Comparison of ENCODE assay signal across 8 mouse cellular contexts in the genomic region with DNA sequence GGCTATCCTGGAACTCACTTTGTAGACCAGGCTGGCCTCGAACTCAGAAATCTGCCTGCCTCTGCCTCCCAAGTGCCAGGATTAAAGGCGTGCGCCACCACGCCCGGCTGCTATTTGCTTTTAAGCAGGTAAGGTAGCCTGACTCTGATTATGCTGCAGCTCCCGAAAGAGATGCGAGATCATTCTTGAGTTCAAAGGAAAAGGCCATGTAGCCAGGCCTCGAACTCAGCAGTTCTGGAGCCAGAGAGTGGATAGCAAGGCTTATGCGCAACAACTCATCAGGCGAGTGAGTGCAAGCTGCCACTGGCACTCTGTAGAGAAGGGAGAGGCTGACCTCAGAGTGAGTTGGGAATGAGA. TPM values are rescaled to one million over a fixed set of nuclear protein-coding genes. Genes with fewer than 3 reads are reported as not detected.
DNase-seq lines count a peak whose midpoint lies in the region; ATAC-seq and TF ChIP-seq lines count a peak whose summit lies in the region.

No protein-coding gene starts in this region.

- no peaks in the 10 kb centered on the region for H3K27me3 ChIP-seq in kidney, embryonic 16.5 days (ENCODE audit: insufficient read depth, low read length)
- peaks cover 16% of the 10 kb centered on the region for H3K27me3 ChIP-seq in embryonic facial prominence, embryonic 11.5 days (ENCODE audit: control insufficient read depth, insufficient read depth, low read length)
- H3K27me3 ChIP-seq in hindbrain, postnatal 0 days (ENCODE audit: insufficient read depth, low read length) = no peaks in the 10 kb centered on the region
- no peaks in the 10 kb centered on the region for H3K27me3 ChIP-seq in myocyte (ENCODE audit: control insufficient read depth, insufficient read depth, insufficient read length)

- H3K4me1 ChIP-seq in kidney, embryonic 16.5 days (ENCODE audit: insufficient read depth, low read length) = peaks cover 33% of the 10 kb centered on the region
- H3K4me1 ChIP-seq in embryonic facial prominence, embryonic 11.5 days (ENCODE audit: control insufficient read depth, insufficient read depth, low read length) = peaks cover 2% of the 10 kb centered on the region; the same call in 1 of the 2 replicates
- H3K4me1 ChIP-seq in hindbrain, postnatal 0 days (ENCODE audit: insufficient read depth, low read length) = peaks cover 26% of the 10 kb centered on the region

- peaks cover 37% of the 10 kb centered on the region for H3K79me2 ChIP-seq in myocyte (ENCODE audit: control insufficient read depth, insufficient read depth)

- no peak for ATAC-seq in kidney, embryonic 16.5 days (ENCODE audit: low FRiP score, low TSS enrichment)
- ATAC-seq in embryonic facial prominence, embryonic 11.5 days (replicated peaks; ENCODE audit: insufficient number of reproducible peaks, low FRiP score, low TSS enrichment, low read depth) = no peak
- ATAC-seq in hindbrain, postnatal 0 days = no peak

- DNase-seq in kidney, postnatal 14 days = no peak
- DNase-seq in embryonic facial prominence, embryonic 11.5 days (ENCODE audit: low spot score) = no peak
- DNase-seq in hindbrain, postnatal 0 days (ENCODE audit: low spot score) = no peak
- DNase-seq in left cerebral cortex, postnatal 36 days (ENCODE audit: low spot score in 2 of 2) = no peak
- no peak for DNase-seq in retina, embryonic 14.5 days (ENCODE audit: low spot score)
- no peak for DNase-seq in spleen, postnatal 4 days (ENCODE audit: low spot score in 2 of 2)

- TF ChIP-seq POLR2A in myocyte (IDR thresholded peaks at IDR 0.05; ENCODE audit: insufficient read length, low read depth) = no peak

- no peaks in the 10 kb centered on the region for H3K9me3 ChIP-seq in kidney, embryonic 16.5 days (ENCODE audit: low read length)
- no peaks in the 10 kb centered on the region for H3K9me3 ChIP-seq in embryonic facial prominence, embryonic 11.5 days (replicated peaks; ENCODE audit: control insufficient read depth, low read length)
- H3K9me3 ChIP-seq in hindbrain, postnatal 0 days (ENCODE audit: low read length) = no peaks in the 10 kb centered on the region

- peak overlapping the region; percentile 70 for H3K4me3 ChIP-seq in kidney, embryonic 16.5 days (ENCODE audit: low read length)
- H3K4me3 ChIP-seq in embryonic facial prominence, embryonic 11.5 days (ENCODE audit: low read depth, low read length) = peak overlapping the region; percentile 54
- peak overlapping the region; percentile 56 for H3K4me3 ChIP-seq in hindbrain, postnatal 0 days (ENCODE audit: low read length)
- H3K4me3 ChIP-seq in myocyte = peak overlapping the region; percentile 86

- no peak for TF ChIP-seq CTCF in hindbrain, postnatal 0 days (IDR thresholded peaks at IDR 0.05; ENCODE audit: low read depth)

- H3K36me3 ChIP-seq in kidney, embryonic 16.5 days (ENCODE audit: insufficient read depth, low read length) = no peaks in the 10 kb centered on the region
- H3K36me3 ChIP-seq in embryonic facial prominence, embryonic 11.5 days (replicated peaks; ENCODE audit: control insufficient read depth, insufficient read depth, low read depth, low read length) = no peaks in the 10 kb centered on the region
- H3K36me3 ChIP-seq in hindbrain, postnatal 0 days (ENCODE audit: insufficient read depth, low read length) = no peaks in the 10 kb centered on the region
- no peaks in the 10 kb centered on the region for H3K36me3 ChIP-seq in myocyte (ENCODE audit: control insufficient read depth, insufficient read depth)

- WGBS in kidney, embryonic 16.5 days = 80% methylated on average over 10 of the region's 10 CpGs
- 84% methylated on average over 10 of the region's 10 CpGs for WGBS in embryonic facial prominence, embryonic 11.5 days
- 87% methylated on average over 10 of the region's 10 CpGs for WGBS in hindbrain, postnatal 0 days

- intact Hi-C loops in left cerebral cortex, postnatal 36 days (cut with DNase I) = no loop called here

- peak overlapping the region; percentile 70 for H3K4me2 ChIP-seq in kidney, embryonic 16.5 days (replicated peaks; ENCODE audit: low read depth, low read length)
- peak overlapping the region; percentile 58 for H3K4me2 ChIP-seq in embryonic facial prominence, embryonic 11.5 days (ENCODE audit: low read depth, low read length)
- H3K4me2 ChIP-seq in hindbrain, postnatal 0 days (ENCODE audit: low read depth, low read length) = peak overlapping the region; percentile 72
- peak overlapping the region; percentile 96 for H3K4me2 ChIP-seq in myocyte (ENCODE audit: low read depth)

- H3ac ChIP-seq in myocyte (ENCODE audit: control insufficient read depth, insufficient read length) = no peak overlapping the region

- peak overlapping the region; percentile 85 for H3K27ac ChIP-seq in kidney, embryonic 16.5 days (ENCODE audit: low read length)
- H3K27ac ChIP-seq in embryonic facial prominence, embryonic 11.5 days (replicated peaks; ENCODE audit: low read depth, low read length) = no peak overlapping the region
- peak overlapping the region; percentile 94 for H3K27ac ChIP-seq in hindbrain, postnatal 0 days

- peak overlapping the region; percentile 46 for H3K9ac ChIP-seq in kidney, embryonic 16.5 days (replicated peaks; ENCODE audit: low read length)
- 0 out of 2 replicates have a peak overlapping the region, but pooled peaks have one; percentile 32 for H3K9ac ChIP-seq in embryonic facial prominence, embryonic 11.5 days (replicated peaks; ENCODE audit: low read length)
- H3K9ac ChIP-seq in hindbrain, postnatal 0 days (replicated peaks; ENCODE audit: low read length) = peak overlapping the region; percentile 61; the same call in 1 of the 2 replicates

TF ChIP-seq in myocyte, 11 proteins besides CTCF, POLR2A, EP300 and RAD21:
- TF ChIP-seq SRF (IDR thresholded peaks at IDR 0.05; ENCODE audit: control insufficient read depth, insufficient read length, low read depth) = no peak
- no peak for TF ChIP-seq TCF12 (IDR thresholded peaks at IDR 0.05; ENCODE audit: insufficient read depth, poor library complexity, severe bottlenecking)
- TF ChIP-seq TCF3 (IDR thresholded peaks at IDR 0.05; ENCODE audit: insufficient read length, low read depth) = no peak
- no peak for TF ChIP-seq REST (IDR thresholded peaks at IDR 0.05; ENCODE audit: insufficient read depth, insufficient read length)
- no peak for TF ChIP-seq MYOG (IDR thresholded peaks at IDR 0.05; ENCODE audit: control insufficient read depth in 1 of 3, insufficient read depth in 1 of 3, insufficient read length in 2 of 3, low read depth in 2 of 3)
- no peak for TF ChIP-seq MAX (IDR thresholded peaks at IDR 0.05; ENCODE audit: low read depth)
- TF ChIP-seq E2F4 (IDR thresholded peaks at IDR 0.05; ENCODE audit: insufficient read depth) = no peak

RNA-seq across cellular contexts. Expression of a gene that starts 0.7 kb away (rescaled TPM):
- polyA plus RNA-seq in kidney, embryonic 16.5 days (2015; fragmentation: Nextera tagmentation; extraction: Ambion mirVana) = 154 and 155 TPM in 2 replicates
- polyA plus RNA-seq in embryonic facial prominence, embryonic 11.5 days (2014; fragmentation: Nextera tagmentation; extraction: Ambion mirVana) = 117 and 118 TPM in 2 replicates
- 15.0 and 17.0 TPM in 2 replicates for total RNA-seq in hindbrain, postnatal 0 days (2014; rRNA removed)
- 108 and 113 TPM in 2 replicates for polyA plus RNA-seq in hindbrain, postnatal 0 days (2015; fragmentation: Nextera tagmentation; extraction: Ambion mirVana)
- 59.2 TPM for polyA plus RNA-seq in myocyte (2012; fragmentation: generic; extraction: Trizol)
- total RNA-seq in left cerebral cortex, postnatal 36 days (2021) = 10 to 100 TPM; 56.1 to 60.8 TPM

RNA-seq across cellular contexts. Expression of a gene that starts 1.7 kb away (rescaled TPM):
- 4.8 and 5.0 TPM in 2 replicates for polyA plus RNA-seq in kidney, embryonic 16.5 days (2015; fragmentation: Nextera tagmentation; extraction: Ambion mirVana)
- polyA plus RNA-seq in embryonic facial prominence, embryonic 11.5 days (2014; fragmentation: Nextera tagmentation; extraction: Ambion mirVana) = 0.70 and 0.71 TPM in 2 replicates
- 9.0 and 11.5 TPM in 2 replicates for total RNA-seq in hindbrain, postnatal 0 days (2014; rRNA removed)
- polyA plus RNA-seq in hindbrain, postnatal 0 days (2015; fragmentation: Nextera tagmentation; extraction: Ambion mirVana) = 1.8 and 1.9 TPM in 2 replicates
- 3.3 TPM for polyA plus RNA-seq in myocyte (2012; fragmentation: generic; extraction: Trizol)
- total RNA-seq in left cerebral cortex, postnatal 36 days (2021) = 10 to 100 TPM in 1 of 2 experiments, 1 to 10 TPM in 1; 7.8 to 13.5 TPM

RNA-seq across cellular contexts. Expression of a gene that starts 31.4 kb away (rescaled TPM):
- polyA plus RNA-seq in kidney, embryonic 16.5 days (2015; fragmentation: Nextera tagmentation; extraction: Ambion mirVana) = 60.0 and 61.4 TPM in 2 replicates
- 25.1 and 29.2 TPM in 2 replicates for polyA plus RNA-seq in embryonic facial prominence, embryonic 11.5 days (2014; fragmentation: Nextera tagmentation; extraction: Ambion mirVana)
- 23.1 and 30.6 TPM in 2 replicates for total RNA-seq in hindbrain, postnatal 0 days (2014; rRNA removed)
- polyA plus RNA-seq in hindbrain, postnatal 0 days (2015; fragmentation: Nextera tagmentation; extraction: Ambion mirVana) = 18.7 and 19.3 TPM in 2 replicates
- polyA plus RNA-seq in myocyte (2012; fragmentation: generic; extraction: Trizol) = 66.9 TPM
- 1 to 10 TPM; 2.2 TPM for total RNA-seq in left cerebral cortex, postnatal 36 days (2021)
